Mouse (Mus musculus): ENCODE measurements around the gene Srrm3. TPM values are rescaled to one million over a fixed set of nuclear protein-coding genes. Genes with fewer than 3 reads are reported as not detected.

Srrm3 gene
- polyA plus RNA-seq, 1 experiment from 2014 or later: 0.16 TPM

- WGBS: 74% methylated on average over 6 of the region's 6 CpGs
- no peak for DNase-seq (ENCODE audit: low spot score)
- H3K27ac ChIP-seq: no peak overlapping the region
These were observed 109.4 kb downstream of the Srrm3 start for GRCm38 (mm10) chr5:135916051-135916565.

GRCm38 (mm10) chr5:135916601-135917000 is 109.9 kb downstream of the Srrm3 start:
- no peak overlapping the region for H3K27ac ChIP-seq
- no peaks in the 10 kb centered on the region; the same call in 1 of the 2 replicates for H3K4me1 ChIP-seq (replicated peaks; ENCODE audit: insufficient read depth, low read length)
- no peak overlapping the region for H3K4me2 ChIP-seq (ENCODE audit: low read length)
- DNase-seq (ENCODE audit: low spot score) (no peak), ATAC-seq (replicated peaks; ENCODE audit: low FRiP score, low read depth) (no peak)
- H3K4me3 ChIP-seq (replicated peaks; ENCODE audit: low read depth, low read length): no peak overlapping the region
- no peak overlapping the region for H3K9ac ChIP-seq (ENCODE audit: low read depth, low read length)
- H3K27me3 ChIP-seq (ENCODE audit: insufficient read depth, low read length): no peaks in the 10 kb centered on the region
- WGBS: 89% methylated on average over 3 of the region's 3 CpGs
- TF ChIP-seq CTCF (IDR thresholded peaks at IDR 0.05; ENCODE audit: low read depth): no peak
- H3K9me3 ChIP-seq (replicated peaks; ENCODE audit: low read length): no peaks in the 10 kb centered on the region
- H3K36me3 ChIP-seq (ENCODE audit: insufficient read depth, low read length): peaks cover 7% of the 10 kb centered on the region; the same call in 1 of the 2 replicates

More at GRCm38 (mm10) chr5:135916051-135916565, 109.4 kb downstream of the Srrm3 start:
- Histone ChIP-seq H3K4me1 (replicated peaks; ENCODE audit: insufficient read depth, low read length) (no peaks in the 10 kb centered on the region; the same call in 1 of the 2 replicates), H3K27me3 (ENCODE audit: insufficient read depth, low read length) (no peaks in the 10 kb centered on the region), H3K4me3 (replicated peaks; ENCODE audit: low read depth, low read length) (no peak overlapping the region), H3K9me3 (replicated peaks; ENCODE audit: low read length) (no peaks in the 10 kb centered on the region), H3K9ac (ENCODE audit: low read depth, low read length) (no peak overlapping the region), H3K4me2 (ENCODE audit: low read length) (no peak overlapping the region), H3K36me3 (ENCODE audit: insufficient read depth, low read length) (peaks cover 9% of the 10 kb centered on the region; the same call in 1 of the 2 replicates)
- TF ChIP-seq CTCF (IDR thresholded peaks at IDR 0.05; ENCODE audit: low read depth): no peak
- ATAC-seq (replicated peaks; ENCODE audit: low FRiP score, low read depth): no peak

DNA sequence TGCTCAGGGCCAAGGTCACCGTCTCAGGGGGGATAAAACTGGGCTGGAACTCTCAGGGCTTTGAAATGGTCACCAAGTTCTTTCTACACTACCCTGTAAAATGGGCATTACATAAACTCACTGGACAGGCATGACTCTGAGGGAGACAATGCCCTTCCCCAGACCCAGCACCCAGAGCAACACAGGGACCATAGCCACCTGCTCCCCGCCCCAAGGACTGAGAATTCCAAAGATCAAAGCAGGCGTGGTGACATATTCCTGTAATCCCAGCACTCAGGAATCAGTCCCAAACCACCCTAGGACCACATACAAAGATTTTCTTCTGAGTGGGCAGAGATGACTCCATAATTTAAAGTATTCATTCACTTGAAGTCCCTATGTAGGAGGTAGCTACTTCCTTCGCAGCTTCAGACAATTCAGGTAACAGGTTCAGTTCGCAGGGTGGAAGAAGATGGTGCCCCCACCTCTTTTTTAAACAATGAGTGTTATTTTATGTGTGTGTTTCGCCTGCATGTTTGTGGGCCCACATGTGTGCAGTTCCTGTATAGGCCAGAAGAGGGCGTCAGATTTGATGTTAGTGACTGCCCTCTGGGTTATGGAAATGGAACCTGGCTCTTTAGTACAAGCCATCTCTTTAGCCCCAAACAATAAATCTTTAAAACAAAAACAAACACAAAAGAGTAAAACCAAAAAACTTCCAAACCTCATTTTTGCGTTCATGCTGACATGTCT is 110.8 kb downstream of the Srrm3 start:
- 93% methylated on average over 8 of the region's 8 CpGs for WGBS
- ATAC-seq (replicated peaks; ENCODE audit: low FRiP score, low read depth) (no peak), DNase-seq (ENCODE audit: low spot score) (no peak)
- no peak overlapping the region for H3K4me3 ChIP-seq (replicated peaks; ENCODE audit: low read depth, low read length)
- H3K27me3 ChIP-seq (ENCODE audit: insufficient read depth, low read length): no peaks in the 10 kb centered on the region
- TF ChIP-seq CTCF (IDR thresholded peaks at IDR 0.05; ENCODE audit: low read depth): peak; percentile 44
- no peak overlapping the region for H3K27ac ChIP-seq
- no peak overlapping the region for H3K9ac ChIP-seq (ENCODE audit: low read depth, low read length)
- H3K4me2 ChIP-seq (ENCODE audit: low read length): no peak overlapping the region
- no peaks in the 10 kb centered on the region; the same call in 1 of the 2 replicates for H3K4me1 ChIP-seq (replicated peaks; ENCODE audit: insufficient read depth, low read length)
- peaks cover 16% of the 10 kb centered on the region for H3K36me3 ChIP-seq (ENCODE audit: insufficient read depth, low read length)
- no peaks in the 10 kb centered on the region for H3K9me3 ChIP-seq (replicated peaks; ENCODE audit: low read length)

DNA sequence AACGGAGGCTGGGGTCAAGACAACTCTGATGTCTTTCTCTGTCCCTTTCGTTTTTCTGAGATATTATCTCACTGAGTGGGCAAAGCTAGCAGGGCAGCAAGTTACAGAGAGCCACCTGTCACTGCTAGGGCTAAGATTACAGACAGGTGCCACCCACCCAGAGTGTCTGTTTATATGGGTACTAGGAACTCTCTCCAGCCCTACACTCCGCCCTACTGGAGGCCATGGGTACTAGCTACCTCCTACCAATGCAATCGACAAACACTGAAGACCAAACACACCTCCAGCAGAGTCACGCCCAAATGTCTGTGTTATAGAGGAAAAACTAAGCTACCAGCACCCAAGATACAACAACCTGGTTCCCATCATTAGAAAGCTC is 111.4 kb downstream of the Srrm3 start:
- Histone ChIP-seq H3K36me3 (ENCODE audit: insufficient read depth, low read length) (peaks cover 19% of the 10 kb centered on the region), H3K9me3 (replicated peaks; ENCODE audit: low read length) (no peaks in the 10 kb centered on the region), H3K4me1 (replicated peaks; ENCODE audit: insufficient read depth, low read length) (no peaks in the 10 kb centered on the region; the same call in 1 of the 2 replicates), H3K9ac (ENCODE audit: low read depth, low read length) (no peak overlapping the region), H3K27ac (no peak overlapping the region), H3K4me2 (ENCODE audit: low read length) (no peak overlapping the region), H3K27me3 (ENCODE audit: insufficient read depth, low read length) (no peaks in the 10 kb centered on the region), H3K4me3 (replicated peaks; ENCODE audit: low read depth, low read length) (no peak overlapping the region)
- DNase-seq (ENCODE audit: low spot score) (no peak), ATAC-seq (replicated peaks; ENCODE audit: low FRiP score, low read depth) (0 out of 2 replicates have a peak, but pooled peaks have one; percentile 36)
- no peak for TF ChIP-seq CTCF (IDR thresholded peaks at IDR 0.05; ENCODE audit: low read depth)
- 81% methylated on average over 5 of the region's 5 CpGs for WGBS

DNA sequence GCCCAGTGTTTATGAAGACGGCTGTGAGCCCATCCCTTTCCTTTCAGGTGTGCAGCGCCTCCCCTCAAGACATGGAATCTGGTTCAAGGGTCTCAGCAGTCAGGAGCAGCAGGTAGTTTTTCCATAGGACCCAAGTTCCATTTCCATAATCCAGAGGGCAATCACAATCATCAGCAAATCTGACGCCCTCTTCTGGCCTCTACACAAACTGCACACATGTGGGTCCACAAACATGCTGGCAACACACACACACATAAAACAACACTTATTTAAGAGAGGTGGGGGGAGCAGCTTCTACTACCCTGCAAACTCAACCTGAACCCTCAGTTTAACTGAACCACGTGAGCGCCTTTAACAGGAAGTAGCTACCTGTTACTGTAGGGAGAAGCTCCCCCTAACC is 111.9 kb downstream of the Srrm3 start:
- H3K4me1 ChIP-seq (replicated peaks; ENCODE audit: insufficient read depth, low read length): no peaks in the 10 kb centered on the region; the same call in 1 of the 2 replicates
- 94% methylated on average over 5 of the region's 5 CpGs for WGBS

GRCm38 (mm10) chr5:135919902-135920301 is 113.2 kb downstream of the Srrm3 start:
- no peaks in the 10 kb centered on the region for H3K27me3 ChIP-seq (ENCODE audit: insufficient read depth, low read length)
- H3K9me3 ChIP-seq (replicated peaks; ENCODE audit: low read length): no peaks in the 10 kb centered on the region
- ATAC-seq (replicated peaks; ENCODE audit: low FRiP score, low read depth) (no peak), DNase-seq (ENCODE audit: low spot score) (no peak)
- H3K4me2 ChIP-seq (ENCODE audit: low read length): no peak overlapping the region
- H3K36me3 ChIP-seq (ENCODE audit: insufficient read depth, low read length): peaks cover 22% of the 10 kb centered on the region
- WGBS: 63% methylated on average over 3 of the region's 3 CpGs
- H3K27ac ChIP-seq: peak overlapping the region; percentile 28; the same call in 1 of the 2 replicates
- no peaks in the 10 kb centered on the region for H3K4me1 ChIP-seq (replicated peaks; ENCODE audit: insufficient read depth, low read length)
- no peak for TF ChIP-seq CTCF (IDR thresholded peaks at IDR 0.05; ENCODE audit: low read depth)
- H3K4me3 ChIP-seq (replicated peaks; ENCODE audit: low read depth, low read length): no peak overlapping the region
- no peak overlapping the region for H3K9ac ChIP-seq (ENCODE audit: low read depth, low read length)

More for the DNA sequence above, 111.9 kb downstream of the Srrm3 start:
- ATAC-seq (replicated peaks; ENCODE audit: low FRiP score, low read depth): no peak
- Histone ChIP-seq H3K36me3 (ENCODE audit: insufficient read depth, low read length) (peaks cover 19% of the 10 kb centered on the region), H3K4me2 (ENCODE audit: low read length) (no peak overlapping the region), H3K27me3 (ENCODE audit: insufficient read depth, low read length) (no peaks in the 10 kb centered on the region), H3K9me3 (replicated peaks; ENCODE audit: low read length) (no peaks in the 10 kb centered on the region), H3K4me3 (replicated peaks; ENCODE audit: low read depth, low read length) (no peak overlapping the region), H3K27ac (no peak overlapping the region), H3K9ac (ENCODE audit: low read depth, low read length) (no peak overlapping the region)
- no peak for DNase-seq (ENCODE audit: low spot score)
- TF ChIP-seq CTCF (IDR thresholded peaks at IDR 0.05; ENCODE audit: low read depth): peak; percentile 21; the same call in 1 of the 2 replicates

Measured in kidney, postnatal 0 days (tissue).